Mouse (Mus musculus) C2C12 (cell line): ENCODE data around the gene Agbl3.

Experiments
- CTCF ChIP-seq: IDR thresholded peaks from one replicate; pipeline ENCODE4 v1.5.1; 2011; ENCODE audit not compliant: control insufficient read depth, insufficient read depth, insufficient read length
- USF1 ChIP-seq: IDR thresholded peaks from one replicate; pipeline ENCODE4 v1.6.1; 2011; ENCODE audit warnings: low read depth, mild to moderate bottlenecking, control low read depth, moderate library complexity

DNA sequence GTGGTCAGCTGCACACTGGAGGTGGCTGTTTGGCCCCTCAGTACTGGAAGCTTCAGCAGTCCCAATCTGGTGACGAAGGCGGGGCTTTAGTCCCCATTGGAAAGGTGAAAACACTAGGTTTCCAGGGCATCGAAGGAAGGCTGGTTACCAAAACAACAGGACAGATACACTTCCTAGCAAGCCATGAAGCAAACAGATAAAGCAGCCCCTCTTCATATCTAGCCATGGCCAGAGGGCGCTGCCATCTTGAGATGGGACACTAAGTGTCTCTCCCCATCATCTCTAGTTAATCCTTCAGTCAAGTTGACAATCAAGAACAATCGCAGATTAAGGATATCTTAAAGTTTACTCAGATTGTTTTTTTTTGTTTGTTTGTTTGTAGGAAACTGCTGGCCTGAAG lies 14.5 kb upstream of the Agbl3 start:
- TF ChIP-seq CTCF: no peak
- TF ChIP-seq USF1: no peak
